Comparison of ENCODE assay signal across 8 mouse cellular contexts in genomic region chr13:111808387-111808636, GRCm38 (mm10). TPM values are rescaled to one million over a fixed set of nuclear protein-coding genes. Genes with fewer than 3 reads are reported as not detected.
A peak's percentile ranks its signal among the peaks of the same experiment; 100 is the strongest.
DNase-seq lines count a peak whose midpoint lies in the region; ATAC-seq and TF ChIP-seq lines count a peak whose summit lies in the region.

No protein-coding gene starts in this region.

- no peak for TF ChIP-seq POLR2A in CH12.LX (IDR thresholded peaks at IDR 0.05; ENCODE audit: low read depth, low read length)

- peak overlapping the region; percentile 81 for H3K9ac ChIP-seq in CH12.LX (ENCODE audit: insufficient read depth, low read depth)
- H3K9ac ChIP-seq in forebrain, embryonic 13.5 days: peak overlapping the region; percentile 88
- peak overlapping the region; percentile 98 for H3K9ac ChIP-seq in liver, embryonic 13.5 days

- H3K4me1 ChIP-seq in heart, embryonic 10.5 days: peaks cover 34% of the 10 kb centered on the region
- H3K4me1 ChIP-seq in CH12.LX (ENCODE audit: control insufficient read depth in 1 of 2, insufficient read depth in 2 of 2): peaks cover 8 to 23% of the 10 kb centered on the region in 2 experiments; a peak in 2 of 4 replicates
- peaks cover 36% of the 10 kb centered on the region for H3K4me1 ChIP-seq in forebrain, embryonic 13.5 days
- H3K4me1 ChIP-seq in liver, embryonic 13.5 days (replicated peaks): peaks cover 51% of the 10 kb centered on the region

- H3K27me3 ChIP-seq in heart, embryonic 10.5 days (ENCODE audit: insufficient read depth, poor library complexity, severe bottlenecking): no peaks in the 10 kb centered on the region
- H3K27me3 ChIP-seq in CH12.LX (replicated peaks): no peaks in the 10 kb centered on the region
- peaks cover 8% of the 10 kb centered on the region; the same call in 1 of the 2 replicates for H3K27me3 ChIP-seq in forebrain, embryonic 13.5 days
- H3K27me3 ChIP-seq in liver, embryonic 13.5 days: peaks cover 18% of the 10 kb centered on the region; the same call in 1 of the 2 replicates

- no peaks in the 10 kb centered on the region for H3K36me3 ChIP-seq in heart, embryonic 10.5 days
- no peaks in the 10 kb centered on the region for H3K36me3 ChIP-seq in CH12.LX (replicated peaks in 1 of 2; ENCODE audit: control insufficient read depth in 1 of 2, insufficient read depth in 1 of 2, low read length in 1 of 2)
- H3K36me3 ChIP-seq in forebrain, embryonic 13.5 days (ENCODE audit: poor library complexity, severe bottlenecking): no peaks in the 10 kb centered on the region
- no peaks in the 10 kb centered on the region for H3K36me3 ChIP-seq in liver, embryonic 13.5 days

- no peaks in the 10 kb centered on the region for H3K9me3 ChIP-seq in heart, embryonic 10.5 days
- H3K9me3 ChIP-seq in CH12.LX (replicated peaks; ENCODE audit: low read length): no peaks in the 10 kb centered on the region
- no peaks in the 10 kb centered on the region for H3K9me3 ChIP-seq in forebrain, embryonic 13.5 days (replicated peaks)
- H3K9me3 ChIP-seq in liver, embryonic 13.5 days (replicated peaks): no peaks in the 10 kb centered on the region

- dilution Hi-C loops in CH12.LX (cut with MboI; ENCODE audit: extremely low pct_ligation_motif_present, extremely low pct_unique_long_range_greater_than_20kb, low sequenced_read_pairs): no loop called here

- no peak for TF ChIP-seq EP300 in CH12.LX (IDR thresholded peaks at IDR 0.05; ENCODE audit: low read length)

- DNase-seq in heart, embryonic 10.5 days (ENCODE audit: low spot score): peak; percentile 76
- DNase-seq in heart, adult 18-20 months: no peak
- DNase-seq in CH12.LX (ENCODE audit: extremely low read depth): no peak
- DNase-seq in liver, embryonic 13.5 days: no peak
- DNase-seq in right cerebral cortex, postnatal 10 days (ENCODE audit: low spot score in 2 of 2): no peak
- no peak for DNase-seq in frontal cortex, postnatal 14 days (ENCODE audit: low spot score in 2 of 2)
- no peak for DNase-seq in layer of hippocampus, adult 8-10 months (ENCODE audit: low spot score in 2 of 2)

- in situ Hi-C loops in CH12.LX (cut with MboI; ENCODE audit: low pct_ligation_motif_present, low pct_unique_long_range_greater_than_20kb, low sequenced_read_pairs): no loop called here

- peak; percentile 78 for ATAC-seq in forebrain, embryonic 13.5 days
- peak; percentile 60 for ATAC-seq in liver, embryonic 13.5 days (ENCODE audit: low read depth)

- H3K27ac ChIP-seq in heart, embryonic 10.5 days: peak overlapping the region; percentile 98
- H3K27ac ChIP-seq in CH12.LX (ENCODE audit: insufficient read depth, low read depth): peak overlapping the region; percentile 80
- peak overlapping the region; percentile 97 for H3K27ac ChIP-seq in forebrain, embryonic 13.5 days
- peak overlapping the region; percentile 93 for H3K27ac ChIP-seq in liver, embryonic 13.5 days

- peak overlapping the region; percentile 98 for H3K4me3 ChIP-seq in heart, embryonic 10.5 days
- peak overlapping the region; percentile 75 to 92 (median 88) for H3K4me3 ChIP-seq in CH12.LX (replicated peaks in 1 of 3; ENCODE audit: low read depth in 2 of 3, low read length in 2 of 3, poor library complexity in 1 of 3)
- peak overlapping the region; percentile 83 for H3K4me3 ChIP-seq in forebrain, embryonic 13.5 days
- H3K4me3 ChIP-seq in liver, embryonic 13.5 days (replicated peaks): peak overlapping the region; percentile 98

- peaks cover 42% of the 10 kb centered on the region for H3K79me2 ChIP-seq in CH12.LX (replicated peaks; ENCODE audit: control insufficient read depth, extremely low read depth, insufficient read depth, poor library complexity, severe bottlenecking)

- no peak for TF ChIP-seq RAD21 in CH12.LX (IDR thresholded peaks at IDR 0.05; ENCODE audit: low read depth, low read length)

- no peak for TF ChIP-seq CTCF in CH12.LX (conservative IDR thresholded peaks at IDR 0.05 in 1 of 2, IDR thresholded peaks at IDR 0.05 in 1 of 2; ENCODE audit: low read depth in 2 of 2, low read length in 2 of 2)

- 3% methylated on average over 37 of the region's 38 CpGs for WGBS in heart, embryonic 10.5 days
- 0% methylated on average over 32 of the region's 38 CpGs for WGBS in forebrain, embryonic 13.5 days
- WGBS in liver, embryonic 13.5 days (ENCODE audit: insufficient replicate concordance): 2% methylated on average over 38 of the region's 38 CpGs

- no peak overlapping the region for H3K4me2 ChIP-seq in CH12.LX (ENCODE audit: insufficient read depth, low read depth, poor library complexity, severe bottlenecking)
- peak overlapping the region; percentile 89 for H3K4me2 ChIP-seq in forebrain, embryonic 13.5 days
- peak overlapping the region; percentile 98 for H3K4me2 ChIP-seq in liver, embryonic 13.5 days

TF ChIP-seq in CH12.LX, 34 proteins besides CTCF, POLR2A, EP300 and RAD21:
- TF ChIP-seq ELF1 (IDR thresholded peaks at IDR 0.05; ENCODE audit: low read depth, low read length) (no peak), SMC3 (IDR thresholded peaks at IDR 0.05; ENCODE audit: low read depth, low read length) (no peak), NRF1 (IDR thresholded peaks at IDR 0.05; ENCODE audit: low read depth, low read length) (no peak), IRF4 (IDR thresholded peaks at IDR 0.05; ENCODE audit: low read depth, low read length) (no peak), CHD1 (IDR thresholded peaks at IDR 0.05; ENCODE audit: low read depth, low read length) (no peak), CHD2 (IDR thresholded peaks at IDR 0.05; ENCODE audit: low read length) (no peak), HCFC1 (IDR thresholded peaks at IDR 0.05; ENCODE audit: low read depth, low read length) (no peak), ZMIZ1 (IDR thresholded peaks at IDR 0.05; ENCODE audit: low read depth, low read length) (no peak), USF1 (IDR thresholded peaks at IDR 0.05; ENCODE audit: low read depth, low read length) (no peak), SIN3A (IDR thresholded peaks at IDR 0.05; ENCODE audit: low read length) (no peak), MAFK (IDR thresholded peaks at IDR 0.05; ENCODE audit: insufficient replicate concordance, low read length) (no peak), TBP (conservative IDR thresholded peaks at IDR 0.05; ENCODE audit: low read depth, low read length) (no peak)
TF ChIP-seq in CH12.LX: peak in this region for 0.

RNA-seq across cellular contexts. Expression of gene Map3k1, which starts 0.5 kb away (rescaled TPM):
- 13.8 and 16.6 TPM in 2 replicates for polyA plus RNA-seq in heart, embryonic 10.5 days (2016; fragmentation: Nextera tagmentation; extraction: Ambion mirVana)
- total RNA-seq in heart, adult 18-20 months (2021): 10 to 100 TPM; 17.0 to 19.6 TPM
- total RNA-seq in CH12.LX (2012; rRNA removed) (37.9 and 48.7 TPM in 2 replicates), CH12.LX (2014; rRNA removed) (7.7 and 10.7 TPM in 2 replicates)
- 13.4 and 14.7 TPM in 2 replicates for polyA plus RNA-seq in CH12.LX (2012; ENCODE audit: insufficient read length, low read depth)
- polyA plus RNA-seq in forebrain, embryonic 13.5 days (2015; fragmentation: Nextera tagmentation; extraction: Ambion mirVana): 11.1 and 11.8 TPM in 2 replicates
- polyA plus RNA-seq in liver, embryonic 13.5 days (2015; fragmentation: Nextera tagmentation; extraction: Ambion mirVana): 11.1 and 14.5 TPM in 2 replicates
- 10 to 100 TPM; 14.4 to 18.6 (median 14.6) TPM for total RNA-seq in layer of hippocampus, adult 8-10 months (2022)
